Mouse (Mus musculus): ENCODE data around the gene Tnfrsf13b. TPM values are rescaled to one million over a fixed set of nuclear protein-coding genes. Genes with fewer than 3 reads are reported as not detected.
A peak's percentile ranks its signal among the peaks of the same experiment; 100 is the strongest.

The Tnfrsf13b gene
- polyA plus RNA-seq, 1 experiment from 2014 or later: 0.37 TPM

DNA sequence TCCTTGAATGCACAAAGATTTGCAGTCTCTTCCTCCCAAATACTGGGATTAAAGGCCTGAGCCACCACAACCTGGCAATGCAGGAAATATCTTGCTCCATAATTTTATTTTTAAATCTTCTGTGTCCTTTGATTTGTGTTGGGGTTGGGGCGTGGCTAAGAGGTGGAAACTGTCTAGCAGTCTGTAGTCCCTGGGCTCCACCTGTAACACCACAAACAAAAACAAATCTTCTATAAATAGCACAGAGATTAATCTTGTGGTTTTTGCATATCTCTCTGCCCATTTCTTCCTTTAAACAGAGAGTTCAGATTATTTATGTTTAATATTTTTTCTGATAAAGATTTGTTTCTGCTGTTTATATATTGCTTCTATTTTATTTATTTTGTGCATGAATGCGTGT, 6.4 kb downstream of the Tnfrsf13b start:
- peaks cover 3% of the 10 kb centered on the region; the same call in 1 of the 2 replicates for H3K4me1 ChIP-seq
- no peaks in the 10 kb centered on the region for H3K9me3 ChIP-seq
- H3K4me3 ChIP-seq (replicated peaks): no peak overlapping the region
- no peak overlapping the region for H3K9ac ChIP-seq
- H3K27me3 ChIP-seq: no peaks in the 10 kb centered on the region
- H3K27ac ChIP-seq: no peak overlapping the region
- WGBS: 84% methylated on average over 2 of the region's 2 CpGs
- no peaks in the 10 kb centered on the region for H3K36me3 ChIP-seq (replicated peaks)
- H3K4me2 ChIP-seq: no peak overlapping the region
- no peak for ATAC-seq (ENCODE audit: low FRiP score)

DNA sequence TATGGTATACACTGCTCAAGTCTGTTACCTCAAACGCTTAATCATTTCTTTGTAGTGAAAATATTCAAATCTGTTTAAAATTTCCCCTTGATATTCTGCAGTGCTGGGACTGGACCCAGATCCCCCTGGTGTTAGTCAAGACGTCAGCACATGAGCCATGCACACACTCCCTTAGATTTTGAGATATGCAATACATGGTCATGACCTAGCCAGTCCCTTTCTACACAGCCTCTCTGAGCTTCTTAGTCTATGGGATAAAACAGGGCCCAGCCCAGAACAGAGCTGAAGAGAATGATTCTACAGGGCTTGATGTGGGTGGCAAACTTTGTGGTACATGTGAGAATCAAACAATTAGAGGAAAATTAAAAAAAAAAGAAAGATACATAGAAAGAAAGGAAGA, 15.1 kb downstream of the Tnfrsf13b start:
- 79% methylated on average over 2 of the region's 2 CpGs for WGBS
- H3K4me2 ChIP-seq: no peak overlapping the region
- peaks cover 11% of the 10 kb centered on the region; the same call in 1 of the 2 replicates for H3K27me3 ChIP-seq
- H3K4me3 ChIP-seq (replicated peaks): no peak overlapping the region
- H3K36me3 ChIP-seq (replicated peaks): no peaks in the 10 kb centered on the region
- H3K4me1 ChIP-seq: 0 out of 2 replicates have a peak, but pooled peaks cover under 1% of the 10 kb centered on the region
- no peak overlapping the region for H3K9ac ChIP-seq
- H3K9me3 ChIP-seq: no peaks in the 10 kb centered on the region
- no peak overlapping the region for H3K27ac ChIP-seq
- no peak for ATAC-seq (ENCODE audit: low FRiP score)

- Histone ChIP-seq H3K36me3 (replicated peaks) (no peaks in the 10 kb centered on the region), H3K9me3 (no peaks in the 10 kb centered on the region), H3K27me3 (peaks cover 17% of the 10 kb centered on the region), H3K27ac (no peak overlapping the region), H3K4me2 (no peak overlapping the region), H3K4me1 (peaks cover 6% of the 10 kb centered on the region), H3K4me3 (replicated peaks) (no peak overlapping the region), H3K9ac (no peak overlapping the region)
- WGBS: 83% methylated on average over 3 of the region's 3 CpGs
- ATAC-seq (ENCODE audit: low FRiP score): no peak
These were observed 15.7 kb downstream of the Tnfrsf13b start for GRCm38 (mm10) chr11:61142262-61142661.

- ATAC-seq (ENCODE audit: low FRiP score): no peak
- Histone ChIP-seq H3K27ac (no peak overlapping the region), H3K27me3 (peaks cover 25% of the 10 kb centered on the region)
These were observed 16.5 kb downstream of the Tnfrsf13b start for GRCm38 (mm10) chr11:61142941-61143530.

DNA sequence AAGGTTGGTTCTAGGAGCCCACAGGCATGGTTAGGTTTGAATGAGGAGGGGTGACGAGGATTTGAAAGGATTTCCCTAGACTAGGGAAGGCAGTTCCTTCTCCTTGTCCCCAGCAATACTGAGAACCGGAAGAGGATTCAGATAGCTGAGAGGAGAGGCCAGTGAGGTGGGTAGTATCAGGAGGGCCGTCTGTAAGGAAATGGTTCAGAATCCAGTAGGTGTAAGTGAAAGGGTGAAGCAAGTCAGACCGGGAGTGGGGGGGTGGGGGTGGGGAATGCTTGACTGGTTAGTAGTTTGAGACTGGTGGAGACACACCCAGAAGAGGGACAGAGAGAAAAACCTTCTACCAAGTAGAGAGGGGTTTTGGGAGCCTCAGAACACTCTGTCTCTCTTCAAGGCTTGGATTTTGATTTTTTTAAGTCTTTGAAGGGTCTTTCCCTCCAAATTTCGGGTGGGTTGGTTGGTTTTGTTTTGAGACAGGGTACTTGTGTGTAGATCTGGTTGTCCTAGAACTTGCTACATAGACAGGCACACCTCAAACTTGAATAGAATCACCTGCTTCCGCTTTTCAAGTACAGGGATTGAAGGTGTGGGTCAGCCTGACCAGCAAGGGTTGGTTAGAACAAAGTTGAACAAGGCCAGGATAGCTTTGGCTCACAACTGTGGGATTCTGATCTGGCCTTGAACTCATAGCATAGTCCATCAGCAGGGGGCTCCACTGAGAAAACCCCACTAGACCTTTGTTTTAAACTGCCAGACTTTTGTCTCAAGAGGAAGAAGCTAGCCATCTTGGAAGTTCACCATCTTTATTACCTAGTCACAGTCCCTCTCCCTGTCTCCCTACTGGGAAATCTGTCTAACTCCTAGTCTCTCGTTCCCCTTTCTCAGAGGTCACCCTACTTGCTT, 17.3 kb downstream of the Tnfrsf13b start:
- H3K27ac ChIP-seq: no peak overlapping the region
- H3K4me2 ChIP-seq: no peak overlapping the region
- no peak overlapping the region for H3K4me3 ChIP-seq (replicated peaks)
- H3K9ac ChIP-seq: no peak overlapping the region
- peaks cover 30% of the 10 kb centered on the region for H3K27me3 ChIP-seq
- H3K4me1 ChIP-seq: peaks cover 11% of the 10 kb centered on the region
- 72% methylated on average over 7 of the region's 7 CpGs for WGBS
- no peaks in the 10 kb centered on the region for H3K9me3 ChIP-seq
- ATAC-seq (ENCODE audit: low FRiP score): no peak
- H3K36me3 ChIP-seq (replicated peaks): no peaks in the 10 kb centered on the region

More at GRCm38 (mm10) chr11:61142941-61143530, 16.5 kb downstream of the Tnfrsf13b start:
- peaks cover 11% of the 10 kb centered on the region for H3K4me1 ChIP-seq
- no peak overlapping the region for H3K9ac ChIP-seq
- H3K36me3 ChIP-seq (replicated peaks): no peaks in the 10 kb centered on the region
- no peak overlapping the region for H3K4me2 ChIP-seq
- 81% methylated on average over 6 of the region's 6 CpGs for WGBS
- no peak overlapping the region for H3K4me3 ChIP-seq (replicated peaks)
- no peaks in the 10 kb centered on the region for H3K9me3 ChIP-seq

- Histone ChIP-seq H3K27ac (no peak overlapping the region), H3K4me3 (replicated peaks) (no peak overlapping the region), H3K4me2 (no peak overlapping the region), H3K9me3 (no peaks in the 10 kb centered on the region), H3K27me3 (peaks cover 30% of the 10 kb centered on the region), H3K4me1 (peaks cover 11% of the 10 kb centered on the region), H3K36me3 (replicated peaks) (no peaks in the 10 kb centered on the region), H3K9ac (no peak overlapping the region)
- 61% methylated on average over 8 of the region's 8 CpGs for WGBS
- ATAC-seq (ENCODE audit: low FRiP score): no peak
These were observed 19.0 kb downstream of the Tnfrsf13b start for GRCm38 (mm10) chr11:61145551-61145950.

- Histone ChIP-seq H3K36me3 (replicated peaks) (peaks cover 6% of the 10 kb centered on the region; the same call in 1 of the 2 replicates), H3K27me3 (peaks cover 30% of the 10 kb centered on the region), H3K9ac (peak overlapping the region; percentile 53), H3K27ac (no peak overlapping the region), H3K9me3 (no peaks in the 10 kb centered on the region), H3K4me1 (peaks cover 11% of the 10 kb centered on the region), H3K4me3 (replicated peaks) (peak overlapping the region; percentile 41), H3K4me2 (peak overlapping the region; percentile 81)
- 10% methylated on average over 20 of the region's 20 CpGs for WGBS
- no peak for ATAC-seq (ENCODE audit: low FRiP score)
These were observed 20.2 kb downstream of the Tnfrsf13b start for GRCm38 (mm10) chr11:61146645-61147299.

- H3K36me3 ChIP-seq (replicated peaks): peaks cover 11% of the 10 kb centered on the region
- H3K27ac ChIP-seq: no peak overlapping the region
- H3K4me2 ChIP-seq: peak overlapping the region; percentile 81
- H3K4me1 ChIP-seq: peaks cover 11% of the 10 kb centered on the region
- WGBS: 6% methylated on average over 31 of the region's 32 CpGs
- H3K9me3 ChIP-seq: no peaks in the 10 kb centered on the region
- H3K9ac ChIP-seq: peak overlapping the region; percentile 53
- H3K27me3 ChIP-seq: peaks cover 30% of the 10 kb centered on the region
- peak overlapping the region; percentile 41 for H3K4me3 ChIP-seq (replicated peaks)
- ATAC-seq (ENCODE audit: low FRiP score): peak; percentile 55
These were observed 20.7 kb downstream of the Tnfrsf13b start for GRCm38 (mm10) chr11:61147300-61147683.

GRCm38 (mm10) chr11:61150233-61151001, 23.9 kb downstream of the Tnfrsf13b start:
- Histone ChIP-seq H3K4me3 (replicated peaks) (no peak overlapping the region), H3K4me2 (no peak overlapping the region)
- no peak for ATAC-seq (ENCODE audit: low FRiP score)

GRCm38 (mm10) chr11:61155727-61156126, 29.2 kb downstream of the Tnfrsf13b start:
- no peak overlapping the region for H3K4me3 ChIP-seq (replicated peaks)
- no peaks in the 10 kb centered on the region for H3K9me3 ChIP-seq
- H3K27ac ChIP-seq: no peak overlapping the region
- H3K4me2 ChIP-seq: no peak overlapping the region
- peaks cover 96% of the 10 kb centered on the region for H3K36me3 ChIP-seq (replicated peaks)
- no peak overlapping the region for H3K9ac ChIP-seq
- H3K4me1 ChIP-seq: no peaks in the 10 kb centered on the region
- 100% methylated on average over 2 of the region's 2 CpGs for WGBS
- H3K27me3 ChIP-seq: no peaks in the 10 kb centered on the region
- no peak for ATAC-seq (ENCODE audit: low FRiP score)

More at GRCm38 (mm10) chr11:61150233-61151001, 23.9 kb downstream of the Tnfrsf13b start:
- Histone ChIP-seq H3K4me1 (peaks cover 11% of the 10 kb centered on the region), H3K9ac (no peak overlapping the region), H3K36me3 (replicated peaks) (peaks cover 42% of the 10 kb centered on the region), H3K27me3 (peaks cover 30% of the 10 kb centered on the region), H3K27ac (no peak overlapping the region), H3K9me3 (no peaks in the 10 kb centered on the region)
- 74% methylated on average over 6 of the region's 6 CpGs for WGBS

GRCm38 (mm10) chr11:61158141-61158540, 31.6 kb downstream of the Tnfrsf13b start:
- H3K4me3 ChIP-seq (replicated peaks): no peak overlapping the region
- no peak for ATAC-seq (ENCODE audit: low FRiP score)
- WGBS: 72% methylated on average over 3 of the region's 3 CpGs

More at GRCm38 (mm10) chr11:61158141-61158540, 31.6 kb downstream of the Tnfrsf13b start:
- no peak overlapping the region for H3K27ac ChIP-seq
- peaks cover 100% of the 10 kb centered on the region for H3K36me3 ChIP-seq (replicated peaks)
- H3K27me3 ChIP-seq: no peaks in the 10 kb centered on the region
- H3K4me1 ChIP-seq: no peaks in the 10 kb centered on the region
- no peak overlapping the region for H3K9ac ChIP-seq
- H3K9me3 ChIP-seq: no peaks in the 10 kb centered on the region
- H3K4me2 ChIP-seq: no peak overlapping the region
